Mouse (Mus musculus) small intestine, adult 2 months (tissue): Measurements from ENCODE around the gene D2hgdh.

ENCODE experiments used
- CTCF ChIP-seq: fragments of 200-500 bp; IDR thresholded peaks from 2 replicates; pipeline ENCODE4 v1.5.1; 2012; ENCODE audit warnings: low read depth, mild to moderate bottlenecking, control low read depth, inconsistent platforms, low read length, moderate library complexity, mixed read lengths; ENCODE audit not compliant: insufficient replicate concordance, insufficient read length; ENCODE audit errors: extremely low read depth
- POLR2A ChIP-seq: fragments of 200-500 bp; IDR thresholded peaks from 2 replicates; pipeline ENCODE4 v1.6.1; 2012; ENCODE audit warnings: low read depth, mild to moderate bottlenecking, control low read depth, inconsistent platforms, low read length, moderate library complexity

GRCm38 (mm10) chr1:93857370-93857769 lies 32.7 kb downstream of the D2hgdh start:
- TF ChIP-seq CTCF (no peak), POLR2A (no peak)
